Mouse (Mus musculus): ENCODE results near the gene Ifit3.

The Ifit3 gene

GRCm38 (mm10) chr19:34624663-34625062 lies 41.3 kb downstream of the Ifit3 start:
- Histone ChIP-seq H3K4me3 (replicated peaks; ENCODE audit: low read length) (no peak overlapping the region), H3K27me3 (ENCODE audit: insufficient read depth, low read length) (no peaks in the 10 kb centered on the region), H3K36me3 (ENCODE audit: insufficient read depth, low read length) (no peaks in the 10 kb centered on the region), H3K9me3 (ENCODE audit: low read length) (no peaks in the 10 kb centered on the region), H3K4me1 (replicated peaks; ENCODE audit: low read depth, low read length) (no peaks in the 10 kb centered on the region)
- TF ChIP-seq POU5F1 (IDR thresholded peaks at IDR 0.05; ENCODE audit: borderline replicate concordance, low read length): no peak
- no peak for TF ChIP-seq NANOG (IDR thresholded peaks at IDR 0.05; ENCODE audit: borderline replicate concordance, low read length)
- no peak for TF ChIP-seq CTCF (conservative IDR thresholded peaks at IDR 0.05; ENCODE audit: low read length)

- H3K27me3 ChIP-seq (ENCODE audit: insufficient read depth, low read length): no peaks in the 10 kb centered on the region
- H3K4me1 ChIP-seq (replicated peaks; ENCODE audit: low read depth, low read length): no peaks in the 10 kb centered on the region
- H3K4me3 ChIP-seq (replicated peaks; ENCODE audit: low read length): no peak overlapping the region
- H3K9me3 ChIP-seq (ENCODE audit: low read length): no peaks in the 10 kb centered on the region
- TF ChIP-seq NANOG (IDR thresholded peaks at IDR 0.05; ENCODE audit: borderline replicate concordance, low read length): no peak
- no peak for TF ChIP-seq POU5F1 (IDR thresholded peaks at IDR 0.05; ENCODE audit: borderline replicate concordance, low read length)
- TF ChIP-seq CTCF (conservative IDR thresholded peaks at IDR 0.05; ENCODE audit: low read length): no peak
- no peaks in the 10 kb centered on the region for H3K36me3 ChIP-seq (ENCODE audit: insufficient read depth, low read length)
Observed at GRCm38 (mm10) chr19:34627496-34627895, 44.2 kb downstream of the Ifit3 start.

GRCm38 (mm10) chr19:34631487-34631886 lies 48.2 kb downstream of the Ifit3 start:
- Histone ChIP-seq H3K4me1 (replicated peaks; ENCODE audit: low read depth, low read length) (no peaks in the 10 kb centered on the region), H3K36me3 (ENCODE audit: insufficient read depth, low read length) (no peaks in the 10 kb centered on the region), H3K9me3 (ENCODE audit: low read length) (no peaks in the 10 kb centered on the region), H3K4me3 (replicated peaks; ENCODE audit: low read length) (no peak overlapping the region), H3K27me3 (ENCODE audit: insufficient read depth, low read length) (no peaks in the 10 kb centered on the region)
- TF ChIP-seq POU5F1 (IDR thresholded peaks at IDR 0.05; ENCODE audit: borderline replicate concordance, low read length): no peak
- TF ChIP-seq NANOG (IDR thresholded peaks at IDR 0.05; ENCODE audit: borderline replicate concordance, low read length): no peak
- no peak for TF ChIP-seq CTCF (conservative IDR thresholded peaks at IDR 0.05; ENCODE audit: low read length)

GRCm38 (mm10) chr19:34633484-34633883 lies 50.2 kb downstream of the Ifit3 start:
- 0 out of 2 replicates have a peak, but pooled peaks cover 3% of the 10 kb centered on the region for H3K27me3 ChIP-seq (ENCODE audit: insufficient read depth, low read length)
- no peaks in the 10 kb centered on the region for H3K4me1 ChIP-seq (replicated peaks; ENCODE audit: low read depth, low read length)
- H3K9me3 ChIP-seq (ENCODE audit: low read length): no peaks in the 10 kb centered on the region
- no peaks in the 10 kb centered on the region for H3K36me3 ChIP-seq (ENCODE audit: insufficient read depth, low read length)
- TF ChIP-seq NANOG (IDR thresholded peaks at IDR 0.05; ENCODE audit: borderline replicate concordance, low read length) (no peak), POU5F1 (IDR thresholded peaks at IDR 0.05; ENCODE audit: borderline replicate concordance, low read length) (no peak), CTCF (conservative IDR thresholded peaks at IDR 0.05; ENCODE audit: low read length) (no peak)
- no peak overlapping the region for H3K4me3 ChIP-seq (replicated peaks; ENCODE audit: low read length)

- no peak overlapping the region for H3K4me3 ChIP-seq (replicated peaks; ENCODE audit: low read length)
- H3K27me3 ChIP-seq (ENCODE audit: insufficient read depth, low read length): peaks cover 6% of the 10 kb centered on the region; the same call in 1 of the 2 replicates
- H3K9me3 ChIP-seq (ENCODE audit: low read length): no peaks in the 10 kb centered on the region
- no peak for TF ChIP-seq NANOG (IDR thresholded peaks at IDR 0.05; ENCODE audit: borderline replicate concordance, low read length)
- no peak for TF ChIP-seq POU5F1 (IDR thresholded peaks at IDR 0.05; ENCODE audit: borderline replicate concordance, low read length)
- TF ChIP-seq CTCF (conservative IDR thresholded peaks at IDR 0.05; ENCODE audit: low read length): peak; percentile 86
- H3K4me1 ChIP-seq (replicated peaks; ENCODE audit: low read depth, low read length): peaks cover 6% of the 10 kb centered on the region
- no peaks in the 10 kb centered on the region for H3K36me3 ChIP-seq (ENCODE audit: insufficient read depth, low read length)
Observed at GRCm38 (mm10) chr19:34636933-34637557, 53.7 kb downstream of the Ifit3 start.
